Mouse (Mus musculus): Measurements from ENCODE around the gene Pak7. TPM values are rescaled to one million over a fixed set of nuclear protein-coding genes. Genes with fewer than 3 reads are reported as not detected.

The Pak7 gene
- polyA plus RNA-seq, 1 experiment from 2014 or later, result 0.58 TPM

DNA sequence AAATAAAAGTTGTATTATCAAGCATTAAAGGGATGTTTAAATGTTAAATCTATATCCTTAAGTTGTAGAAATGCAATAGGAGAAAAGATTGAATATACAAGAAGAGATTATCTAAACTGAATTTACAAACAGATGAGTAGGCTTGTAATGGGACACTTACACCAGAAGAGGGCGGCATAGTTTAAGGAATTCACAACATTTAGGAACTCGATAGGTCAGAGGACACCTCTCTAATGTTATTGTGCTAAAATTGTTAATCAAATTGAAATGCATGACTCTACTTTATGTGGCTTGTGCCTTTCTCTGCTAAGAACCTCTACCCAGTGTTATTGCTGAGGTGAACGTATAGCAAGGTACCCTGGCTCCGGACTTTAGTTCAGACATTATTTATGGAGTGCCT lies 238.2 kb downstream of the Pak7 start:
- ATAC-seq (ENCODE audit: insufficient number of reproducible peaks, low FRiP score, low TSS enrichment, low read depth), result no peak

DNA sequence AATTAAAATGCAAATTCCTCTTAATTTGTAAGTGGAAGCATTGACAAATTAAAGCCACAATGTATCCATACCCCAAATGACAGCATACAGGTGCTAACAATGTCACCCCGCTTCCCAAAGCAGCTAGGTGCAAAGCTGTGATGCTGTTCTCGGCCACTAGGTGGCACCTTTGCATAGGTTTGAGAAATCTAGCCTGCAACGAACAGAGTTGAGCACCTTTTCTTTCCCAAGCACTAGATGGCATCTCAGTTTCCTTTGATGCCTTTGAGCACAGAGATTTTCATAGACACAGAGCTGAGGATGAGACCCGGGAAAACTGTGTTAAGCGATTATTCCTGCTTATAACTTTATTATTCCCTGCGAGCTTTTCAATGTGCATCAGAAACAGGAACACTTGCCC lies 238.8 kb downstream of the Pak7 start:
- no peak overlapping the region for H3K4me3 ChIP-seq
- whole genome bisulfite sequencing, result 4% methylated on average over 6 of the region's 6 CpGs
- H3K36me3 ChIP-seq, result no peaks in the 10 kb centered on the region
- 0 out of 2 replicates have a peak, but pooled peaks have one; percentile 14 for ATAC-seq (ENCODE audit: insufficient number of reproducible peaks, low FRiP score, low TSS enrichment, low read depth)
- no peak overlapping the region for H3K9ac ChIP-seq
- H3K4me2 ChIP-seq, result no peak overlapping the region
- peaks cover 3% of the 10 kb centered on the region; the same call in 1 of the 2 replicates for H3K4me1 ChIP-seq
- H3K27ac ChIP-seq, result no peak overlapping the region
- H3K9me3 ChIP-seq, result no peaks in the 10 kb centered on the region
- no peaks in the 10 kb centered on the region for H3K27me3 ChIP-seq

More for the DNA sequence above, 238.2 kb downstream of the Pak7 start:
- Histone ChIP-seq H3K4me2 (no peak overlapping the region), H3K36me3 (no peaks in the 10 kb centered on the region), H3K4me3 (no peak overlapping the region), H3K9ac (no peak overlapping the region), H3K4me1 (peaks cover 3% of the 10 kb centered on the region; the same call in 1 of the 2 replicates), H3K9me3 (no peaks in the 10 kb centered on the region), H3K27ac (no peak overlapping the region), H3K27me3 (no peaks in the 10 kb centered on the region)
- WGBS, result 25% methylated on average over 4 of the region's 4 CpGs

DNA sequence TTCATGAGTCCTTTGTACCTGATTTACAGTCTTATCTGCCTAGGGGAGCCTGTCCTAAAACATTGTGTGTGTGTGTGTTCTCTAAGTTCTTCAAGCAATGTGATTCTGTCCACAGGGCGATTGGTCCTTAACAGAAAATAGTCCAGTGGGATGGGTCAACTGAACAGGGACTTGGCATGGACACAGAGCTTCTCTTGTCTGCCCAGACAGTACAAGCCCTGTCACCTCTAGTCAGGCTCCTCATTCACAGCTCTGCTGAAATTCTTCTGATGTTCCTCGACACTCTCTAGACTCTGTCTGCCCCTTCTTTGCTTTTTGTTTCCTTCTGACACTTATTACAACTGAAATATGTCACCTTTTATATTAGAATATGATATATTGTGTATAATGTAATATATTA lies 247.0 kb downstream of the Pak7 start:
- no peak for ATAC-seq (ENCODE audit: insufficient number of reproducible peaks, low FRiP score, low TSS enrichment, low read depth)
- no peak overlapping the region for H3K4me2 ChIP-seq
- no peaks in the 10 kb centered on the region for H3K9me3 ChIP-seq
- H3K27ac ChIP-seq, result no peak overlapping the region
- H3K4me3 ChIP-seq, result no peak overlapping the region
- no peak overlapping the region for H3K9ac ChIP-seq
- no peaks in the 10 kb centered on the region for H3K27me3 ChIP-seq
- H3K36me3 ChIP-seq, result no peaks in the 10 kb centered on the region
- no peaks in the 10 kb centered on the region for H3K4me1 ChIP-seq
- 64% methylated on average over 2 of the region's 2 CpGs for WGBS

DNA sequence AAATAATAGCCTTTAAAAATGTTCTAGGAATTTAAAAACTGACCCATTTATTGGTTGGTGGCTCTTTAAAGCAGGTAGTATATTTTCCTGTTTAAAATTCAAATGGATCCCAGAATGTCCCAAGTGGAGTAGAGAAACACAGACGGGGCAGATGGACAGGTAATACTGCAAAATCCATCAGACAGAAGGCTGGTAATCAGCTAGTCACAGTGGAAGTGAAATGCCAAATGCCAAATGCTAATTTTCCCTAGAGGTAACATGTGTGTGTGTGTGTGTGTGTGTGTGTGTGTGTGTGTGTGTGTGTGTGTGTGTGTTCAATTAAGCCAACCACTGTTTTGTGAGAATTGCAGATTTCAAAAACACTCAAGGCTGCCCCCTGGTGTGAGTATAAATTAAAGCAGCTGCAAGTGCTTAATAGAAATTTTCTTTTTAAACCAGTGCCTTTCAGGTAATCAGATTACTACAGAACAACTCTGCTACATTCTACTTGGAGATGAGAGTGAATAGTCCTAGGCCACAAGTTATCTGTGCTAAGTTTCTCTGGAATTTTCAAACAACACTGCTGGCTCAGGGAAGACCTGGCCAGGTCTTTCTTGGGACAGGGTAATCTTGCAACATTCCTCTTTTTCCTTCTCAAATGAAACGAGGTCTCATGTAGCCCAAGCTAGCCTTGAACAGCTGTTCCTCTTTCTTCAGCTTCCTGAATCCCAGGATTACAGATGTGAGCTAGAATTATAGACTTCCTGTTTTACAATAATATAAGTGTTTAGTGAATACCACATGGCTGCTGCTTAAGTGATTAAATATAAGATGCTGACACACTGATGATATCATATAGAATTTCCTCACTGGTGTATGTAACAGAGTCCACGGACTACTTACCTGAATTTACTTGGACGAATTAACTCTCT lies 248.4 kb downstream of the Pak7 start:
- 45% methylated on average over 4 of the region's 4 CpGs for WGBS
- Histone ChIP-seq H3K9ac (no peak overlapping the region), H3K27me3 (no peaks in the 10 kb centered on the region), H3K36me3 (no peaks in the 10 kb centered on the region), H3K27ac (no peak overlapping the region), H3K4me2 (no peak overlapping the region), H3K4me3 (no peak overlapping the region), H3K9me3 (no peaks in the 10 kb centered on the region), H3K4me1 (no peaks in the 10 kb centered on the region)
- no peak for ATAC-seq (ENCODE audit: insufficient number of reproducible peaks, low FRiP score, low TSS enrichment, low read depth)

DNA sequence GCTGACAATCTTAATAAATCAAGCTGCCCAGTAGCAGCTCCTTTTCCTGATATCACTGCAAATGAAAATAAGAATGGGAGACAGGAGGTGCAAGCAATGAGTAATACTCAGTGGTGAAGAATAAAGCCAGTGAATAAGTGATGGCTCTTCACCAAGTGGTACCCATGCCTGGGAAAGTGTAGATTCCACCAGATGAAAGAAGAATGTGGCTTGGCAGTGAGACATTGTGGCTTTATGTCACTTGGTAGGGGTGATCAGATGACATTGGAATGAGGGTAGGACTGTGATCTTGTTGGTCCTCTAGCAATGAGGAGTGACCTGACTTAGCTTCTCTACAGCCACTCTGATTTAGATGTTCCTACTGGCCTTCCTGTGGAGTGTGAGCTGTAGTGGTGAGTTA lies 249.3 kb downstream of the Pak7 start:
- H3K4me3 ChIP-seq, result no peak overlapping the region

DNA sequence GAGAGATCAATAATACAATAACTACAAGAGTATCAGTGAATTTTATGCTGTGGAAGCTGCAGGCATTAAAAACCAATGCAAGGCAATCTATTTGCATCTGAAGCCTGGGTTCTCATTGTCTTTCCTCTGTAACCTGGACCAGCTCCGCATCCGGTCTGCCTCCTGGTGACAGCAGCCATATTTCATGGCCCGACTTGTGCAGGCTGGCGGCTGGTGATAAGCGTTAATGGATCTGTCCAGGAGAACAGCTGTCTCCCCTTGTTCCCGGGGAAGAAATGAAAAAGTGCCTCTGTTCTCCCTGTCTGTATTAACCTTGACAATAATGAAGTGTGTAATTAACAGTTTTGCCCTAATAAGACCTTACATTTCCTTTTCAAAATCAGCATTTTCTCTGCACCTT lies 265.9 kb downstream of the Pak7 start:
- WGBS, result 9% methylated on average over 6 of the region's 6 CpGs
- Histone ChIP-seq H3K36me3 (no peaks in the 10 kb centered on the region), H3K9ac (no peak overlapping the region), H3K4me3 (no peak overlapping the region), H3K27me3 (no peaks in the 10 kb centered on the region), H3K4me1 (no peaks in the 10 kb centered on the region), H3K9me3 (no peaks in the 10 kb centered on the region), H3K27ac (no peak overlapping the region), H3K4me2 (no peak overlapping the region)
- ATAC-seq (ENCODE audit: insufficient number of reproducible peaks, low FRiP score, low TSS enrichment, low read depth), result no peak

More for the DNA sequence above, 249.3 kb downstream of the Pak7 start:
- H3K9ac ChIP-seq, result no peak overlapping the region
- no peaks in the 10 kb centered on the region for H3K27me3 ChIP-seq
- H3K4me2 ChIP-seq, result no peak overlapping the region
- H3K36me3 ChIP-seq, result no peaks in the 10 kb centered on the region
- H3K27ac ChIP-seq, result no peak overlapping the region
- no peak for ATAC-seq (ENCODE audit: insufficient number of reproducible peaks, low FRiP score, low TSS enrichment, low read depth)
- H3K9me3 ChIP-seq, result no peaks in the 10 kb centered on the region
- H3K4me1 ChIP-seq, result no peaks in the 10 kb centered on the region

DNA sequence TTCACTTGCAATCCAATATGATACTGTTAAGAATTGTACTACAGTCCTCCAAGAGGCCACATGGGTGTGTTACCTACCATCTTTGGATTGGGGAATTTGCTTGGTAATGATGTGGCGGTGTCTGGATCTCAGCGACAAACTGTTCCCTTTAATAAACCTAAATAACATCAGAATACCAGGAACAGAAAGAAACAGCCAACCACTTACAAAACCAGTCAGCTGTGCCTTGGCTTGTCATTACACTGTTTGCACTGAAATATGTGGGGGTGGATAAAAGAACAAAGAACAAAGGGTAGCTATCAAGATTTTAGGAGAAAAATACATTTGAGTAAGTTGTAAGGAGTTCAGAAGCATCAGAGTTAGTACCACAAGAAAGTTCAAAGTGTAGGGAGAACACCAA lies 269.8 kb downstream of the Pak7 start:
- ATAC-seq (ENCODE audit: insufficient number of reproducible peaks, low FRiP score, low TSS enrichment, low read depth), result no peak
- Histone ChIP-seq H3K4me3 (no peak overlapping the region), H3K4me2 (no peak overlapping the region), H3K9ac (no peak overlapping the region), H3K27ac (no peak overlapping the region), H3K9me3 (no peaks in the 10 kb centered on the region), H3K4me1 (no peaks in the 10 kb centered on the region), H3K27me3 (no peaks in the 10 kb centered on the region), H3K36me3 (no peaks in the 10 kb centered on the region)
- 91% methylated on average over 2 of the region's 2 CpGs for WGBS

DNA sequence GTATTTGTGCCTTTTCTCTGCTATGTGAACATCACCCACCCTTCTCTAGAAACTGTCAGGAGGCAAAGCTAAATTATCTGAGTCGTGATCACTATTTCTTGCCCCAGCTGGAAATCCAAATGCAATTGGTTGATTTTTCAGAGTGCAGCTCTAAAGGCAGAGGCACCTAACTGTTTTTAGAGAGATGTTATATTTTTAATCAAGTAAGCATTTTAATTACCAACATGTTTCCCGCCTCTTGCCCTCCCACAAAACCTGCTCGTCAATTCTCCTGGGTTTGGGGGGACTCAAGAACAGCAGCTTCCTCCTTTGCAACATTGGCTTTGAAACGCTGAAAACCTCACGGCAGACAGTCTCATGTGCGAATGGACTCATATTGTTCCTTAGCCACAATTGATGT lies 274.4 kb downstream of the Pak7 start:
- Histone ChIP-seq H3K9ac (no peak overlapping the region), H3K4me3 (no peak overlapping the region), H3K36me3 (no peaks in the 10 kb centered on the region), H3K4me2 (no peak overlapping the region), H3K4me1 (peaks cover 7% of the 10 kb centered on the region; the same call in 1 of the 2 replicates), H3K9me3 (no peaks in the 10 kb centered on the region), H3K27ac (no peak overlapping the region), H3K27me3 (no peaks in the 10 kb centered on the region)
- 68% methylated on average over 6 of the region's 6 CpGs for WGBS
- no peak for ATAC-seq (ENCODE audit: insufficient number of reproducible peaks, low FRiP score, low TSS enrichment, low read depth)

DNA sequence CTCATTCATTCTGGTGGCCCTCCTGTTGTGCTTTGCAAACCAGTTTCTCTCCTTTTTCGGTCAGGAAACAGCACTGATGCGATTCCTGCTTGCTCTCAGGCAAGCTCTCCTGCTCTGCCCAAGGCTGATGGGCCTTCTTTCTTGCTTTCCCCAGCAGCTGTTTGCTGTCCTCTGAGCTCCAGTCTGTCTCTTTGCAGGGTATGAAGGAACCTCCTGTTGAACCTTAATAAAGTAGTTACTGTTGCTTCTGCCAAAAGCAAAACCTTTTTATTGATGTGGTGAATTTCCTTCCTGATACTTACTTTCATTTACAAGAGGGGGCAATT lies 278.8 kb downstream of the Pak7 start:
- H3K9ac ChIP-seq, result no peak overlapping the region
- H3K4me3 ChIP-seq, result no peak overlapping the region
- H3K27ac ChIP-seq, result no peak overlapping the region
- peaks cover 11% of the 10 kb centered on the region; the same call in 1 of the 2 replicates for H3K4me1 ChIP-seq
- 3% methylated on average over 2 of the region's 2 CpGs for WGBS
- H3K4me2 ChIP-seq, result no peak overlapping the region
- no peaks in the 10 kb centered on the region for H3K36me3 ChIP-seq
- no peak for ATAC-seq (ENCODE audit: insufficient number of reproducible peaks, low FRiP score, low TSS enrichment, low read depth)
- no peaks in the 10 kb centered on the region for H3K9me3 ChIP-seq
- H3K27me3 ChIP-seq, result no peaks in the 10 kb centered on the region

DNA sequence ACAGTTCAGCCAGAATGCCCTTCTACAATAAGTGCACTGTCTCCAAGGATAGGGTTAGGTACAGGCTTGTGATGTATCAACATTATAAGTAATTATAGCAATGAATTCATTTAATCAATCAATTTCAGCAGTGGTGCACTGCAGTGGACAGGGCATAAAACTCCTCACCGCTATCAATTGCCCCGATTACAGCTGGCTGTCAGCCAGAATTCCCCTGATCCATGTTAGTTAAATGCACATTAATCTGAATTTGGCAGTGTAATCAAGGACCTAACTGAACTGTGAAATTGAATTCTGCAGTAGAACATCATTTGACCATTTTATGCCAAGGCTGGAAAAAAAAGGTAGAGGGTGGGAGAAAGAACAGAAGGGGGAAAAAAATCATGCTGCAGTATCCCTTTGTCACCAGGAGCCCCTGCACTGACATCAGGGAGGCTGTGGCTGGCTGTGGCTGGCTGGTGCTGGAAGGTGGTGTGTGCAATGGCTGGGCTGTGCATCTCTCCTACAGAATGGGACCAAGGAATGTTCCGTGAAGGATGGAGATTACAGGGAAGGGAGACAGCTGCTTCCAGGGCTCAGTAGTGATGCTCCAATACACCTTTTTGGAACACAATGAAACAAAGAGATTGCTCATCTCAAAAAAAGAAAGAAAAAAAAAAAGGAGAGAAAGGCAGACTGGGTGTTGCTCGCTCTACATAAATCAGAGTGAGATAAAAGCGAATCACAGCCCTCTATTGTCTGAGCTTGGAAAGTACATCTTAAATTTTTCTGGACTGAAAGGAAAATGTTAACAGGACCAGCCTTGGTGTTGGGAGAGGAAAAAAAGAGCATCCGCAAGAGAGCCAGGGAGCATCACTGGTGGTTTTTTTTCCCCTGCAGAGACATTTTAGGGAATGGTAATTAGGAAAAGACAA lies 279.4 kb downstream of the Pak7 start:
- Histone ChIP-seq H3K27ac (no peak overlapping the region), H3K27me3 (no peaks in the 10 kb centered on the region)
- 33% methylated on average over 6 of the region's 6 CpGs for WGBS

DNA sequence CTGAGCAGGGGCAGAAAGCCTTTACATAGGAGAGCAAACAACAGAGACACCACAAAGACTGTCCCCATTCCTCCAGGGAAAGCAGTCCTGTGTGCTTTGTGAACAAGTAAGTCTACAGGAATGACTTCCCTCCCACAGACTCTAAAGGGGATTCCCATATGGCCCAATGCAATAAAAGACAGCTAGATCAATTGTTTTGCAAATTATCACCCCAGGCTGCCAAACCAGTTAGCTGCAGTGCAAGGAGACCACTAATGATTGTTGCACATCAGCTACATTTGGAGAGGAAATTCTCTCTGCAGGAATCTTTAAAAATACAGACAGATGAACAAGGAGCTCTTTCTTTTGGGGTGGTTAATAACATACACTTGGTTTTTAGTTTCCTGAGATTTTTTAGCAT lies 280.2 kb downstream of the Pak7 start:
- H3K4me2 ChIP-seq, result no peak overlapping the region
- no peaks in the 10 kb centered on the region for H3K27me3 ChIP-seq
- H3K9ac ChIP-seq, result no peak overlapping the region
- H3K36me3 ChIP-seq, result no peaks in the 10 kb centered on the region
- no peak for ATAC-seq (ENCODE audit: insufficient number of reproducible peaks, low FRiP score, low TSS enrichment, low read depth)
- H3K27ac ChIP-seq, result no peak overlapping the region
- no peak overlapping the region for H3K4me3 ChIP-seq
- no peaks in the 10 kb centered on the region for H3K9me3 ChIP-seq
- peaks cover 11% of the 10 kb centered on the region; the same call in 1 of the 2 replicates for H3K4me1 ChIP-seq

More for the DNA sequence above, 279.4 kb downstream of the Pak7 start:
- Histone ChIP-seq H3K4me1 (peaks cover 11% of the 10 kb centered on the region; the same call in 1 of the 2 replicates), H3K4me3 (no peak overlapping the region), H3K36me3 (no peaks in the 10 kb centered on the region), H3K9ac (no peak overlapping the region), H3K9me3 (no peaks in the 10 kb centered on the region), H3K4me2 (no peak overlapping the region)
- no peak for ATAC-seq (ENCODE audit: insufficient number of reproducible peaks, low FRiP score, low TSS enrichment, low read depth)

DNA sequence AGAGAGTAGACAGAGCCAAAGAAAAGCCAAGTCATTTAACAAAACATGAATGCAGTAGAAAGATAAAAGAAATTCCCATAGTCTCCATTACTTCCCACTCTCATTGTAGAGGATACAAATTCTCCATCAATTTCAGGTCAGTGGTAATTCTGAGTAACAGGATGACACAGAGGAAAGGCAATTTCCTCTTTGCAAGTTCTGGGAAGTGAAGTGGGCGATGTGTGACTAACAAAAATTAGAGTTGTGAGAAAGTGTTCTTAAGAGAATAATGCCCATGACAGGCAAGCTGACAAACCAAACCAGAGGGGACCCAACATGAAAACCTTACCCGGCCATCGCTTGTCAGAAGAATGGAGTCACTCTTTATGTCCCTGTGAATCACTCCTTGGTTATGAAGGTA lies 290.6 kb downstream of the Pak7 start:
- H3K4me3 ChIP-seq, result no peak overlapping the region
- H3K4me2 ChIP-seq, result no peak overlapping the region
- H3K36me3 ChIP-seq, result no peaks in the 10 kb centered on the region
- no peaks in the 10 kb centered on the region for H3K9me3 ChIP-seq
- no peak for ATAC-seq (ENCODE audit: insufficient number of reproducible peaks, low FRiP score, low TSS enrichment, low read depth)
- no peaks in the 10 kb centered on the region for H3K27me3 ChIP-seq
- H3K4me1 ChIP-seq, result no peaks in the 10 kb centered on the region
- no peak overlapping the region for H3K27ac ChIP-seq
- 92% methylated on average over 3 of the region's 3 CpGs for WGBS
- H3K9ac ChIP-seq, result no peak overlapping the region
